Mouse (Mus musculus): ENCODE results near the gene Fcmr.

- no peak for TF ChIP-seq TAL1 (IDR thresholded peaks at IDR 0.05; ENCODE audit: low read length)
- no peak for TF ChIP-seq GATA1 (IDR thresholded peaks at IDR 0.05; ENCODE audit: low read length)
Observed at GRCm38 (mm10) chr1:130840599-130841379, 24.7 kb upstream of the Fcmr start.

Measured in erythroblast, embryonic 14.5 days (primary cell).